Mouse (Mus musculus) inflammation-experienced regulatory T-cells, adult 6 months (primary cell): Measurements from ENCODE around the gene Crocc. TPM values are rescaled to one million over a fixed set of nuclear protein-coding genes. Genes with fewer than 3 reads are reported as not detected.
A peak's percentile ranks its signal among the peaks of the same experiment; 100 is the strongest.

ENCODE experiments used
- ATAC-seq: one replicate; pipeline ENCODE4 v1.8.0; 2017
- polyA plus RNA-seq, 3 experiments: library from polyadenylated mRNA; unstranded; fragments of 100-300 nt; shearing (Covaris generic); gene quantifications; one replicate each; pipeline ENCODE4 v1.2.1; 2017

The Crocc gene
- polyA plus RNA-seq, result 1 to 10 TPM in 1 of 3 experiments, under 1 TPM in 2; 0.67 to 1.2 (median 0.67) TPM

DNA sequence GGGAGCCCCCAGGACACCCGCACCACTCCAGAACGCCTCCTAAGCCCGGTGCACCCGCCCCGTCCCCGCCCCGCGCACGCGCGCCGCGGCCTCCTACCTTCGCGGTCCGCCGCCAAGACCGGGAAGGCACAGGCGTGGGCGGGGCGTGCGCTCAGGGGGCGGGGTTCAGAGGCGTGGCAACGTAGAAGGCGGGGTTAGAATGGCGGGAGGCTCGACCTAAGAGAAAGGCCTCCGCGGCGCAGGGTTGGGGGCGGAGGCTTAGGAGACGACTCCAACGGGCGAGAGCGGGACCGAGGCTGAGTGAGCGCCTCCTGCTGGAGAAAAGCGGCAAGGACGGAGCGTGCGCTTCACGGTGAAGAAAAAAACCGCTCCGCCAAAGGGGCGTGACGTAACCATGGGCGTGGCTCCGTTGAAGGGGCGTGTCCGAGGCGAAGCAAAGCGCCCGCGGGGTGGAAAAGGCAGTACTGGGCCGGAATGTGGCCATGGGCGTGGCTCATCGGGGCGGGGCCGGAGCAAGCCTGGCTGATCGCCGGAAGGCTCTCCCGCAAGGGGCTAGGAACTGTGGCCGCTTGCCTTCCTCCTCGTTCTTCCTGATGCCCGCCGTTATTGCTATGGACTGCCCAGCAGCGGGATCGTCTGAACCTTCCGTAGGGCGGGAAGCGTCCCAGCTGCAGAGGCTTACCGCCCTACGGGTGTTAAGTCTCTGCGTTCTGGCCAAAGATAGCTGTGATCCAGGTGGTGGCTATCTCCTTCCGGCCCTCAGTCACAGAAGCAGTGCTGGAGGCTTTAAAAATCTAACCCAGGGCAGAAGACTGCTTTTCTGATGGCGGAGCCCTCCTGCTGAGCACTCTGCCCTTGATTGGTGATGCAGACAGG is at the start of gene Crocc:
Gene Crocc (minus strand): TSS at position 125 of the 876 bp plus-strand sequence.
- peak; percentile 90 for ATAC-seq

- ATAC-seq, result no peak
Measured at GRCm38 (mm10) chr4:141108196-141108732, 47.9 kb upstream of the Crocc start.

- no peak for ATAC-seq
Measured at GRCm38 (mm10) chr4:141106526-141107183, 46.3 kb upstream of the Crocc start.

DNA sequence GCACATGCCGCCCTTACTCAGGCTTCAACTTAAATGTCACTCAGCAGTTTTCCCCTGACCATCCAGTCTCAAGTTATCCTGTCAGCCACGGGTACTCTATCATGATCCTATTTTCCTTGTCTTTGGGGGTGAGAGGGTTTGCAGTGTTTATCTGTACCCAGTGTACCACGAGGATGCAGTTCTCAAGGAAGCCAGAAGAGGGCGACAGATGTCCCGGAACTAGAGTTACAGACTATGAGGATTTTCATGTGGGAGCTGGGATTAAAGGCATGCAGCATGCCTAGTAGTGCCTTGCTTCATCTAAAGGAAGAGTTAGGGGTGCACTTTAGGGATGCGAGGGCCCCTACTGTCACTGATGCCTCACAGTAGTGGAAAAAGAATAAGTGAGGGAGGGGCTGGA is 41.5 kb upstream of the Crocc start:
- ATAC-seq, result no peak

GRCm38 (mm10) chr4:141101291-141101690 is 40.9 kb upstream of the Crocc start:
- ATAC-seq, result no peak

- no peak for ATAC-seq
Measured at GRCm38 (mm10) chr4:141099956-141100355, 39.6 kb upstream of the Crocc start.

DNA sequence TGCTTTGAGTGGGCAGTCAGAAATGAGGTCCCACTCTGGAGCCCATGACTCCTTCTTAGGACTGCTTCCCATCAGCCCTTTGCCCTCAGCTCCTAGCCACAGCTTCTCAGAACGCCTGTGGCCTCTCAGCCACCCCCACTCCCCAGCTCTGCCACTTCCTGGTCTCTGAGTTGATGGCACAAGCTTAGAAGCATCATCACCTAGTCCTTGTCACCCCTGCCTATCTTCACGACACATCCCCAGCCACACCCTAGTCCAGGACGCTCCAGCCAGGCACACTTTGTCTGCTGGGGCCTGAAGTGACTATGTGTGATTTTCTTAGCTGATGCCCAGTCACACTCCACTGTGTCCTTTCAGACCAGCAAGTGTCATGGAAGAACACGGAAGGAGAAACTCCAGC is 38.6 kb upstream of the Crocc start:
- no peak for ATAC-seq

DNA sequence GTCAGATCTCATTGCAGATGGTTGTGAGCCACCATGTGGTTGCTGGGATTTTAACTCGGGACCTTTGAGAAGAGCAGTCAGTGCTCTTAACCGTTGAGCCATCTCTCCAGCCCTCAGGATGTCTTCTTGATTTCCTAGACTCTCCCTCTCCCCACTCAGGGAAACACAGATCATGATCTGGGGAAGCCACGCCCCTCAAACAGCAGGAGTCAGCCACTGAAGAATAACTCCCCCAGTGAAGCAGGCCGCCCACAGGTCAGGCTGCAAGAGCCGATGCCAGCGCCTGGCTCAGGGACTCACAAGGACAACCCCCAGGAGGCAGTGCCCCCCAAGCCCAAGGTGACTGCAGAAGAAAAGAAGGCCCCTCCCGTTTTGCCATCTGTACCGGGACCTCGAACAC is 36.4 kb upstream of the Crocc start:
- ATAC-seq, result no peak

GRCm38 (mm10) chr4:141095016-141095415 is 34.7 kb upstream of the Crocc start:
- ATAC-seq, result no peak

GRCm38 (mm10) chr4:141088714-141089113 is 28.4 kb upstream of the Crocc start:
- ATAC-seq, result no peak

- no peak for ATAC-seq
Measured at GRCm38 (mm10) chr4:141088033-141088432, 27.7 kb upstream of the Crocc start, which contains the start of gene Spata21. Gene Spata21, plus strand, starts transcription at chr4:141088333.

- no peak for ATAC-seq
Measured at GRCm38 (mm10) chr4:141086862-141087261, 26.5 kb upstream of the Crocc start.

GRCm38 (mm10) chr4:141078510-141079137 is 18.3 kb upstream of the Crocc start:
- ATAC-seq, result no peak

GRCm38 (mm10) chr4:141077681-141078509 is 17.5 kb upstream of the Crocc start, which contains the start of gene Necap2:
Gene Necap2, minus strand, starts transcription at chr4:141078357.
- ATAC-seq, result peak; percentile 98

DNA sequence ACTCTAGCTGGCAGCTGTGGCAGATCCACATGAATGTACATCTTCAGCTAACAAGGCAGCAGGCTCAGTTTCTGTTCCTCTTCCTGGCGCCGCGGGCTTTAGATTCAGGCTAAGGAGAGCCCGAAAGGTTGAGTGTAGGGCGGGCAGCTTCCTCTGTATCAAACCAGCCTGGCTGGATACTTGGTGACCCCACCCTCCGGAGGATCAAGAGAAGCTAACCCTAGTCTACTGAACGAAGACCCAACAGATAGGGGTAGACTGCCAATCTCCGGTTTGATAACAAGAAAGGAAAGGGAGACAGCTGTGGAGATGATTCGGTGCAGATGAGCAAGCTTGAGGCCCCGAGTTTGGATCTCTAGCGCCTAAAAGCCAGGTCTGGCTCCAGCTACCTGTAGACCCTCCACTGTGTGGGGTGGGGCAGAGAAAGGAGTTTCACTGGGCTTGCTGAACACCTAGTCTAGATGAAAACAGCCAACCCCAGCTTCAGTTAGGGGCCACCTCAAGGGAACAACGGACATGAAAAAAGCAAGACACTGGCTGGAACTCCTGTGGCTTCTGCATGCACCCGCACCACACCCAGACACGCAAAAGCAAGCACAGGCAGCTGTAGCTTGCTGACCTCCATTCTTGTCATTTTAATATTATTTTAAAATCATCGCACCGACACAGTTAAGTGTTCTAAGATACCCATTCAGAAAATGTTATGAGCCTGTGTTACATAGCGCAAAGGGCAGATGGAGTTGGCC is 16.6 kb upstream of the Crocc start:
- ATAC-seq, result no peak

DNA sequence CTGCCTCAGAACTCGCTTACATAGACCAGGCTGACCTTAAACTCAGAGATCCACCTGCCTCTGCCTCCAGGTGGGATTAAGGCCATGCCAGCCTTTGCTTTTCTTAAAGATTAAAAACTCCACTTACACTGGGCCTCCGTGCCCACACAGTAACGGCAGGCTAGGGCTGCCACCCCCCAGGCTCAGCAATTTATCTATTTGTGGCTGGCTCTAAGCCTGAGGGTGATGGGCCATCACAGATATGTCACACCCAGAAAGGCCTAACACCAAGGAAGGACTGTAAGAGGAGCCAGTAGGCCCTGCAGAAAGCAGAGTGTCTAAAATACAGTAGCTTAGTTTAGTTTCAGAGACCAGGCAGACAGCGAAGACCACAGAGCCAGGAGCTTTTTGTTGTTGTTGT is 13.8 kb upstream of the Crocc start:
- ATAC-seq, result no peak

GRCm38 (mm10) chr4:141073661-141074060 is 13.3 kb upstream of the Crocc start:
- no peak for ATAC-seq

- ATAC-seq, result no peak
Measured at GRCm38 (mm10) chr4:141072502-141072901, 12.2 kb upstream of the Crocc start.

GRCm38 (mm10) chr4:141069731-141070130 is 9.4 kb upstream of the Crocc start:
- ATAC-seq, result peak; percentile 51

DNA sequence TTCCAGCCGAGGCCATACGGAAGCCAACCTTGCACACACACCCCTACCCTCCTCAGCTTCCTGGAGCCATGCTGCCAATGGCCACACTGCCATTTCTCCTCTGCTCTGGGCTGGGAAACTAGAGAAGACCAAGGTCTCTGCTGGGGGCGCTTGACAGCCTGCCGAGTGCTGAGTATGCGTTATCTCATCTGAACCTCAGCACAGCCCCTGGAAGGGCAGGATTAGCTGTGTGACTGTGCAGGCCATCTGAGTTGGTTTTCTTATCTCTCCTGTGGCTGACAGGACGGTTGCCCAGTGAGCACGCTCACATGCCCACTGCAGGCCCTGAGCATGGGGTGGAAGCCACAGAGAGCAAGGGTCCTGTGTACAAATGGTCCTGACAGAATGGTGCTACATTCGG is 8.3 kb upstream of the Crocc start:
- ATAC-seq, result no peak

DNA sequence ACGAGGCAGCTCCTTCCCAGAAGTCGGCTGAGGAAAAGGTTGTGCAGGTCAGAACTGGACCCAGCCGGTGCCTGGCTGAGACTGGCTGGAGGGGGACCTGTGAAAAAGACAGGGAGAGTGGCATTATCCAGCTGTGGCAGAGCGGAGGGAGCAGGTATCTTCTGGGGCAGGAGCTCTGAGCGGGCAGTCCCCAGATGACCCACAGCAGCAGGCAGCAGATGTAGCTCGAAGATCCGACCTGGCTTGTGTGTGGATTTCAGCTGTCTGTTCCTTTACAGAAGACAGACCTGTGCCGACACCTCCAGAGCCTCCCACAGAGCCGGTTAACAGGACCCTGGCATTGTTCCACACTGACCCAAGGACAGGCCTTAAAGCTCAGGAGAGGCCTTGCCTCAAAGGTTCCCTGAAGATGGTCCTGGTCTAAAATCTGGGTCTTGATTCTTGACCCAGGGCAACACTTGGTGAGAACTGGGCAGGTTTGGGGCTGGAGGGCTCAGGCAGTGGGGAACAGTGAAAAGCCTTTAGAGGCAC is 7.2 kb upstream of the Crocc start:
- ATAC-seq, result no peak
